Comparison of ENCODE assay signal across 10 mouse cellular contexts in the genomic region with DNA sequence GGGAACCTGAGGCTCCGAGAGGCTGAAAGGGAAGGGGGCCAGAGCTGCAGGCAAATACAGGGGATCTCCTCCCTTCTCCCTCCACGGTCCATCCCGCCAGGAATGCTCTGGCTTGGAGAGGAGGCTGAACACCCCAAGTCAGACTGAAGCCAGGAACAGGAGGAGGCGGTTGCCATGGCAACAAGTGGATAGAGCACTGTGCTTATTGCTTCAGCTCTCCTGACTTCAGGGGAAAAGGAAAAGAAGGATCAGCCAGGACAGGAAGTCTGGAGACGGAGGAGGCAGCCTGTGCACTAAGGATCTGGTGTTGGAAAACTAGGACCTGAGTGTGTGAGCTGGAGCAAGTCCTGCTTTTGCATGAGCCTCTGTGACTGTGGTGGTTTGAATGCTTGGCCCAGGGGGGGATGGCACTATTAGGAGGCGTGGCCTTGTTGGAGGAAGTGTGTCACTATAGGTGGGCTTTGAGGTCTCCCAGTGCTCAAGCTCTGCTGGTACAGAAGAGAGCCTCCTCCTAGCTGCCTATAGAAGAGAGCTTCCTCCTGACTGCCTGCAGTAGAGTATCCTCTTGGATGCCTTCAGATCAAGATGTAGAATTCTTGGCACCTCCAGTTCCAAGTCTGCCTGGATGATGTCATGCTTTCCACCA. TPM values are rescaled to one million over a fixed set of nuclear protein-coding genes. Genes with fewer than 3 reads are reported as not detected.
DNase-seq lines count a peak whose midpoint lies in the region; ATAC-seq lines count a peak whose summit lies in the region.
"Had no signal": no experiment of that assay in that cellular context is flagged by ENCODE, and none has a peak within 500 bp of the region (broad histone marks: within the 10 kb centered on the region; RNA-seq: fewer than 3 reads in every experiment).

No protein-coding gene starts in this region.

- DNase-seq in midbrain, embryonic 11.5 days (ENCODE audit: low spot score, missing footprints): no peak
- DNase-seq in midbrain, embryonic 10.5 days (ENCODE audit: low spot score): no peak
- peak; percentile 52 for DNase-seq in right cerebral cortex, postnatal 4 days
- DNase-seq in spleen, adult 18-20 months: no peak
- no peak for DNase-seq in lung, adult 18-20 months

- H3K36me3 ChIP-seq in midbrain, embryonic 11.5 days (ENCODE audit: control insufficient read depth, insufficient read depth, low read length): no peaks in the 10 kb centered on the region
- peaks cover 12% of the 10 kb centered on the region for H3K36me3 ChIP-seq in midbrain, embryonic 10.5 days
- H3K36me3 ChIP-seq in hindbrain, embryonic 16.5 days (ENCODE audit: control insufficient read depth, insufficient read depth, low read length): no peaks in the 10 kb centered on the region
- H3K36me3 ChIP-seq in limb, embryonic 12.5 days: peaks cover 4% of the 10 kb centered on the region; the same call in 1 of the 2 replicates
- H3K36me3 ChIP-seq: lung, embryonic 15.5 days had no signal

- no peaks in the 10 kb centered on the region for H3K27me3 ChIP-seq in midbrain, embryonic 11.5 days (ENCODE audit: control insufficient read depth, insufficient read depth, low read length)
- H3K27me3 ChIP-seq in midbrain, embryonic 10.5 days (ENCODE audit: low read depth, poor library complexity, severe bottlenecking): no peaks in the 10 kb centered on the region
- H3K27me3 ChIP-seq in hindbrain, embryonic 16.5 days (replicated peaks; ENCODE audit: control insufficient read depth, insufficient read depth, low read length): no peaks in the 10 kb centered on the region
- no peaks in the 10 kb centered on the region for H3K27me3 ChIP-seq in limb, embryonic 12.5 days
- H3K27me3 ChIP-seq: heart, embryonic 15.5 days; lung, embryonic 15.5 days had no signal

- H3K4me2 ChIP-seq in midbrain, embryonic 11.5 days: no peak overlapping the region
- no peak overlapping the region for H3K4me2 ChIP-seq in hindbrain, embryonic 16.5 days (ENCODE audit: low read length)
- H3K4me2 ChIP-seq in limb, embryonic 12.5 days: no peak overlapping the region
- H3K4me2 ChIP-seq: heart, embryonic 15.5 days; lung, embryonic 15.5 days had no signal

- H3K4me1 ChIP-seq in midbrain, embryonic 11.5 days (ENCODE audit: control insufficient read depth, insufficient read depth, low read length): no peaks in the 10 kb centered on the region; the same call in 1 of the 2 replicates
- peaks cover 14% of the 10 kb centered on the region for H3K4me1 ChIP-seq in midbrain, embryonic 10.5 days
- peaks cover 7% of the 10 kb centered on the region for H3K4me1 ChIP-seq in hindbrain, embryonic 16.5 days (ENCODE audit: control insufficient read depth, insufficient read depth, low read depth, low read length)
- no peaks in the 10 kb centered on the region for H3K4me1 ChIP-seq in limb, embryonic 12.5 days (replicated peaks)
- H3K4me1 ChIP-seq: heart, embryonic 15.5 days; lung, embryonic 15.5 days had no signal

- no peak overlapping the region for H3K9ac ChIP-seq in midbrain, embryonic 11.5 days (ENCODE audit: low read length)
- H3K9ac ChIP-seq in hindbrain, embryonic 16.5 days (ENCODE audit: low read depth, low read length): no peak overlapping the region
- H3K9ac ChIP-seq in limb, embryonic 12.5 days (replicated peaks): no peak overlapping the region
- H3K9ac ChIP-seq: heart, embryonic 15.5 days; lung, embryonic 15.5 days had no signal

- H3K27ac ChIP-seq in midbrain, embryonic 11.5 days (ENCODE audit: low read depth, low read length): no peak overlapping the region
- no peak overlapping the region for H3K27ac ChIP-seq in midbrain, embryonic 10.5 days (replicated peaks)
- no peak overlapping the region for H3K27ac ChIP-seq in hindbrain, embryonic 16.5 days (ENCODE audit: low read depth, low read length)
- H3K27ac ChIP-seq in limb, embryonic 12.5 days: no peak overlapping the region
- H3K27ac ChIP-seq: heart, embryonic 15.5 days; lung, embryonic 15.5 days had no signal

- H3K9me3 ChIP-seq in midbrain, embryonic 11.5 days (ENCODE audit: control insufficient read depth, low read length): no peaks in the 10 kb centered on the region
- peaks cover 7% of the 10 kb centered on the region; the same call in 1 of the 2 replicates for H3K9me3 ChIP-seq in midbrain, embryonic 10.5 days (replicated peaks)
- H3K9me3 ChIP-seq in hindbrain, embryonic 16.5 days (ENCODE audit: control insufficient read depth, low read length): no peaks in the 10 kb centered on the region
- no peaks in the 10 kb centered on the region for H3K9me3 ChIP-seq in limb, embryonic 12.5 days
- H3K9me3 ChIP-seq: heart, embryonic 15.5 days; lung, embryonic 15.5 days had no signal

- WGBS in midbrain, embryonic 11.5 days: 56% methylated on average over 6 of the region's 6 CpGs
- 64% methylated on average over 6 of the region's 6 CpGs for WGBS in midbrain, embryonic 10.5 days
- WGBS in hindbrain, embryonic 16.5 days: 51% methylated on average over 6 of the region's 6 CpGs
- 63% methylated on average over 6 of the region's 6 CpGs for WGBS in limb, embryonic 12.5 days

- peak; percentile 19; the same call in 1 of the 2 replicates for ATAC-seq in midbrain, embryonic 11.5 days (ENCODE audit: low FRiP score)
- ATAC-seq in hindbrain, embryonic 16.5 days: peak; percentile 71; the same call in 1 of the 2 replicates
- ATAC-seq in limb, embryonic 12.5 days (ENCODE audit: insufficient number of reproducible peaks, insufficient read depth, low FRiP score, low TSS enrichment, low read depth): 0 out of 2 replicates have a peak, but pooled peaks have one; percentile 15
- ATAC-seq in monocyte, adult 5-6 weeks (replicated peaks; ENCODE audit: insufficient number of reproducible peaks, low FRiP score, low TSS enrichment, poor library complexity, severe bottlenecking): no peak

- no peak overlapping the region for H3K4me3 ChIP-seq in midbrain, embryonic 11.5 days (ENCODE audit: low read depth, low read length)
- no peak overlapping the region for H3K4me3 ChIP-seq in midbrain, embryonic 10.5 days
- H3K4me3 ChIP-seq in hindbrain, embryonic 16.5 days (ENCODE audit: low read length): no peak overlapping the region
- no peak overlapping the region for H3K4me3 ChIP-seq in limb, embryonic 12.5 days (replicated peaks)
- H3K4me3 ChIP-seq: heart, embryonic 15.5 days; lung, embryonic 15.5 days had no signal

RNA-seq across cellular contexts. Expression of a gene that starts 44.0 kb away (rescaled TPM):
- 52.5 and 56.4 TPM in 2 replicates for polyA plus RNA-seq in midbrain, embryonic 11.5 days (2014; fragmentation: Nextera tagmentation; extraction: Ambion mirVana)
- polyA plus RNA-seq in midbrain, embryonic 10.5 days (2016; fragmentation: Nextera tagmentation; extraction: Ambion mirVana): 71.8 and 81.6 TPM in 2 replicates
- polyA plus RNA-seq in hindbrain, embryonic 16.5 days (2015; fragmentation: Nextera tagmentation; extraction: Ambion mirVana): 76.3 and 77.0 TPM in 2 replicates
- 67.3 and 75.6 TPM in 2 replicates for polyA plus RNA-seq in limb, embryonic 12.5 days (2016; fragmentation: Nextera tagmentation; extraction: Ambion mirVana)
- 33.8 to 60.8 TPM (median 36.3 TPM) in 3 replicates for total RNA-seq in monocyte, adult 5-6 weeks (2017)

RNA-seq across cellular contexts. Expression of a gene that starts 44.0 kb away (rescaled TPM):
- 61.9 and 66.0 TPM in 2 replicates for polyA plus RNA-seq in midbrain, embryonic 11.5 days (2014; fragmentation: Nextera tagmentation; extraction: Ambion mirVana)
- polyA plus RNA-seq in midbrain, embryonic 10.5 days (2016; fragmentation: Nextera tagmentation; extraction: Ambion mirVana): 57.8 and 57.9 TPM in 2 replicates
- 55.8 and 61.4 TPM in 2 replicates for polyA plus RNA-seq in hindbrain, embryonic 16.5 days (2015; fragmentation: Nextera tagmentation; extraction: Ambion mirVana)
- 50.7 and 56.4 TPM in 2 replicates for polyA plus RNA-seq in limb, embryonic 12.5 days (2016; fragmentation: Nextera tagmentation; extraction: Ambion mirVana)
- total RNA-seq in monocyte, adult 5-6 weeks (2017): 33.6 to 36.5 TPM (median 36.0 TPM) in 3 replicates
